Mouse (Mus musculus) bone marrow, adult 2 months (tissue): Measurements from ENCODE around the gene Napsa. TPM values are rescaled to one million over a fixed set of nuclear protein-coding genes. Genes with fewer than 3 reads are reported as not detected.

Experiments
- H3K27ac ChIP-seq: fragments of 200-500 bp; 2 replicates; pipeline ENCODE4 v1.5.1; 2012; ENCODE audit warnings: low read depth, mild to moderate bottlenecking, control low read depth, inconsistent platforms, low read length; ENCODE audit not compliant: control insufficient read depth, poor library complexity, insufficient read depth
- H3K4me1 ChIP-seq: fragments of 200-500 bp; 2 replicates; pipeline ENCODE4 v1.6.1; 2011; ENCODE audit warnings: low read length; ENCODE audit not compliant: control insufficient read depth, insufficient read depth
- H3K4me3 ChIP-seq: fragments of 200-500 bp; replicated peaks from 2 replicates; pipeline ENCODE3; 2011; ENCODE audit warnings: mild to moderate bottlenecking, low read depth, low read length, control low read depth; ENCODE audit not compliant: control insufficient read depth
- CTCF ChIP-seq: fragments of 200-500 bp; IDR thresholded peaks from 2 replicates; pipeline ENCODE4 v1.5.1; 2011; ENCODE audit warnings: low read length, control low read depth; ENCODE audit not compliant: control insufficient read depth, insufficient read depth
- POLR2A ChIP-seq: fragments of 200-500 bp; IDR thresholded peaks from 2 replicates; pipeline ENCODE4 v1.6.1; 2011; ENCODE audit warnings: low read depth, mild to moderate bottlenecking, control low read depth, low read length, borderline replicate concordance; ENCODE audit not compliant: control insufficient read depth
- WGBS: fragments of 180-500 bp; shearing (Covaris S2); methylation state at CpG from one replicate; pipeline ENCODE4 v1.1.7; 2018; 5-methylcytosine and 5-hydroxymethylcytosine counted together
- polyA plus RNA-seq: library from polyadenylated mRNA; stranded (reverse); fragments of >200 nt; gene quantifications from 2 replicates; pipeline ENCODE4 v1.2.4, GENCODE M21; 2011; ENCODE audit warnings: low replicate concordance; ENCODE audit not compliant: missing spikeins, insufficient read depth, insufficient read length

Gene Napsa
- polyA plus RNA-seq: 21.1 and 49.7 TPM in 2 replicates

GRCm38 (mm10) chr7:44572213-44572701 lies at the start of gene Napsa:
TSS of gene Napsa (plus strand) at chr7:44572380.
- under 1% methylated on average over 7 of the region's 7 CpGs for WGBS
- peak within 1 kb of the TSS; percentile 92 for H3K27ac ChIP-seq
- TF ChIP-seq CTCF (no peak), POLR2A (peak; percentile 91)
- H3K4me3 ChIP-seq: peak within 1 kb of the TSS; percentile 64
- peaks cover 8% of the 10 kb centered on the region for H3K4me1 ChIP-seq

- H3K27ac ChIP-seq: no peak overlapping the region
- peaks cover 4% of the 10 kb centered on the region for H3K4me1 ChIP-seq
- 65% methylated on average over 2 of the region's 2 CpGs for WGBS
- H3K4me3 ChIP-seq: no peak overlapping the region
- no peak for TF ChIP-seq POLR2A
- no peak for TF ChIP-seq CTCF
Measured at GRCm38 (mm10) chr7:44523056-44523455, 49.1 kb upstream of the Napsa start.

- Histone ChIP-seq H3K4me1 (peaks cover 4% of the 10 kb centered on the region), H3K27ac (peak within 1 kb of the TSS; percentile 17), H3K4me3 (no peak within 1 kb of the TSS)
- WGBS: 51% methylated on average over 12 of the region's 12 CpGs
- TF ChIP-seq POLR2A (no peak), CTCF (no peak)
Measured at GRCm38 (mm10) chr7:44524502-44524901, 47.7 kb upstream of the Napsa start, which contains the start of gene Mybpc2. TSS of gene Mybpc2 (minus strand) at chr7:44524656.

GRCm38 (mm10) chr7:44525126-44525832 lies 46.9 kb upstream of the Napsa start:
- H3K27ac ChIP-seq: peak overlapping the region; percentile 17; the same call in 1 of the 2 replicates
- 40% methylated on average over 22 of the region's 22 CpGs for WGBS
- peaks cover 4% of the 10 kb centered on the region for H3K4me1 ChIP-seq
- no peak overlapping the region for H3K4me3 ChIP-seq
- TF ChIP-seq POLR2A (no peak), CTCF (no peak)

GRCm38 (mm10) chr7:44526414-44527154 lies 45.6 kb upstream of the Napsa start:
- Histone ChIP-seq H3K4me1 (peaks cover 4% of the 10 kb centered on the region), H3K4me3 (no peak overlapping the region), H3K27ac (peak overlapping the region; percentile 44)
- TF ChIP-seq POLR2A (no peak; the same call in 1 of the 2 replicates), CTCF (no peak)
- WGBS: 81% methylated on average over 14 of the region's 14 CpGs

- WGBS: 3% methylated on average over 40 of the region's 40 CpGs
- H3K27ac ChIP-seq: peak overlapping the region; percentile 76
- TF ChIP-seq CTCF (peak; percentile 88), POLR2A (peak; percentile 58; the same call in 1 of the 2 replicates)
Measured at GRCm38 (mm10) chr7:44527483-44528398, 44.4 kb upstream of the Napsa start.

GRCm38 (mm10) chr7:44529518-44529917 lies 42.7 kb upstream of the Napsa start:
- Histone ChIP-seq H3K27ac (peak overlapping the region; percentile 71), H3K4me1 (peaks cover 6% of the 10 kb centered on the region), H3K4me3 (peak overlapping the region; percentile 80)
- 72% methylated on average over 5 of the region's 5 CpGs for WGBS
- TF ChIP-seq POLR2A (no peak), CTCF (no peak)

More at GRCm38 (mm10) chr7:44527483-44528398, 44.4 kb upstream of the Napsa start:
- peak overlapping the region; percentile 61 for H3K4me3 ChIP-seq
- peaks cover 4% of the 10 kb centered on the region for H3K4me1 ChIP-seq

- no peak for TF ChIP-seq POLR2A
- no peak for TF ChIP-seq CTCF
- 63% methylated on average over 3 of the region's 3 CpGs for WGBS
- peaks cover 6% of the 10 kb centered on the region for H3K4me1 ChIP-seq
- peak overlapping the region; percentile 69 for H3K27ac ChIP-seq
- peak overlapping the region; percentile 80 for H3K4me3 ChIP-seq
Measured at GRCm38 (mm10) chr7:44530507-44530906, 41.7 kb upstream of the Napsa start.
